Mouse (Mus musculus): ENCODE results near the gene Btn2a2. TPM values are rescaled to one million over a fixed set of nuclear protein-coding genes. Genes with fewer than 3 reads are reported as not detected.

Btn2a2 gene
- polyA plus RNA-seq, 1 experiment from 2014 or later = not detected

- DNase-seq (no peak), ATAC-seq (ENCODE audit: low read depth) (no peak)
- peak overlapping the region; percentile 89 for H3K9ac ChIP-seq
- WGBS (ENCODE audit: insufficient replicate concordance) = 30% methylated on average over 5 of the region's 5 CpGs
- H3K27ac ChIP-seq = peak overlapping the region; percentile 74
- H3K36me3 ChIP-seq = no peaks in the 10 kb centered on the region
- H3K4me3 ChIP-seq (replicated peaks) = peak overlapping the region; percentile 78
- H3K4me2 ChIP-seq = peak overlapping the region; percentile 90
- H3K9me3 ChIP-seq (replicated peaks) = no peaks in the 10 kb centered on the region
- H3K27me3 ChIP-seq = no peaks in the 10 kb centered on the region
- H3K4me1 ChIP-seq (replicated peaks) = peaks cover 40% of the 10 kb centered on the region
Measured at GRCm38 (mm10) chr13:23444451-23444850, 44.2 kb downstream of the Btn2a2 start.

- Histone ChIP-seq H3K4me1 (replicated peaks) (peaks cover 30% of the 10 kb centered on the region), H3K27ac (no peak overlapping the region), H3K9me3 (replicated peaks) (no peaks in the 10 kb centered on the region), H3K4me3 (replicated peaks) (no peak overlapping the region), H3K36me3 (no peaks in the 10 kb centered on the region), H3K4me2 (no peak overlapping the region), H3K9ac (no peak overlapping the region), H3K27me3 (no peaks in the 10 kb centered on the region)
- DNase-seq (no peak), ATAC-seq (ENCODE audit: low read depth) (no peak)
- WGBS (ENCODE audit: insufficient replicate concordance) = 73% methylated on average over 10 of the region's 10 CpGs
Measured at GRCm38 (mm10) chr13:23439901-23440300, 48.8 kb downstream of the Btn2a2 start.

GRCm38 (mm10) chr13:23438521-23438920 lies 50.1 kb downstream of the Btn2a2 start:
- Histone ChIP-seq H3K27me3 (no peaks in the 10 kb centered on the region), H3K9me3 (replicated peaks) (no peaks in the 10 kb centered on the region), H3K36me3 (no peaks in the 10 kb centered on the region), H3K27ac (peak overlapping the region; percentile 76), H3K4me3 (replicated peaks) (peak overlapping the region; percentile 69), H3K4me2 (peak overlapping the region; percentile 85), H3K9ac (peak overlapping the region; percentile 70), H3K4me1 (replicated peaks) (peaks cover 29% of the 10 kb centered on the region)
- DNase-seq (no peak), ATAC-seq (ENCODE audit: low read depth) (no peak)
- WGBS (ENCODE audit: insufficient replicate concordance) = under 1% methylated on average over 7 of the region's 7 CpGs

- WGBS (ENCODE audit: insufficient replicate concordance) = under 1% methylated on average over 17 of the region's 17 CpGs
- ATAC-seq (ENCODE audit: low read depth) = peak; percentile 82
Measured at GRCm38 (mm10) chr13:23437908-23438307, 50.7 kb downstream of the Btn2a2 start.

GRCm38 (mm10) chr13:23436861-23437822 lies 51.5 kb downstream of the Btn2a2 start:
- no peaks in the 10 kb centered on the region for H3K27me3 ChIP-seq
- WGBS (ENCODE audit: insufficient replicate concordance) = under 1% methylated on average over 32 of the region's 32 CpGs

More at GRCm38 (mm10) chr13:23437908-23438307, 50.7 kb downstream of the Btn2a2 start:
- peak; percentile 88 for DNase-seq
- H3K27me3 ChIP-seq = no peaks in the 10 kb centered on the region
- peaks cover 31% of the 10 kb centered on the region for H3K4me1 ChIP-seq (replicated peaks)
- H3K9ac ChIP-seq = peak overlapping the region; percentile 79
- peak overlapping the region; percentile 85 for H3K4me2 ChIP-seq
- peak overlapping the region; percentile 69 for H3K4me3 ChIP-seq (replicated peaks)
- peak overlapping the region; percentile 89 for H3K27ac ChIP-seq
- H3K9me3 ChIP-seq (replicated peaks) = no peaks in the 10 kb centered on the region
- H3K36me3 ChIP-seq = no peaks in the 10 kb centered on the region

GRCm38 (mm10) chr13:23436231-23436661 lies 52.4 kb downstream of the Btn2a2 start:
- H3K4me3 ChIP-seq (replicated peaks) = peak overlapping the region; percentile 59
- no peaks in the 10 kb centered on the region for H3K9me3 ChIP-seq (replicated peaks)
- no peak overlapping the region for H3K27ac ChIP-seq
- H3K4me2 ChIP-seq = peak overlapping the region; percentile 76
- peaks cover 35% of the 10 kb centered on the region for H3K4me1 ChIP-seq (replicated peaks)
- H3K27me3 ChIP-seq = no peaks in the 10 kb centered on the region
- no peaks in the 10 kb centered on the region for H3K36me3 ChIP-seq
- no peak for ATAC-seq (ENCODE audit: low read depth)
- WGBS (ENCODE audit: insufficient replicate concordance) = 1% methylated on average over 11 of the region's 11 CpGs
- DNase-seq = no peak
- H3K9ac ChIP-seq = peak overlapping the region; percentile 71; the same call in 1 of the 2 replicates

More at GRCm38 (mm10) chr13:23436861-23437822, 51.5 kb downstream of the Btn2a2 start:
- Histone ChIP-seq H3K9me3 (replicated peaks) (no peaks in the 10 kb centered on the region), H3K4me2 (peak overlapping the region; percentile 85), H3K27ac (peak overlapping the region; percentile 89), H3K9ac (peak overlapping the region; percentile 79), H3K36me3 (no peaks in the 10 kb centered on the region), H3K4me3 (replicated peaks) (peak overlapping the region; percentile 69), H3K4me1 (replicated peaks) (peaks cover 31% of the 10 kb centered on the region)
- no peak for DNase-seq
- peak; percentile 30 for ATAC-seq (ENCODE audit: low read depth)

- peak overlapping the region; percentile 76 for H3K4me2 ChIP-seq
- H3K27me3 ChIP-seq = no peaks in the 10 kb centered on the region
- peak overlapping the region; percentile 71 for H3K9ac ChIP-seq
- H3K4me3 ChIP-seq (replicated peaks) = peak overlapping the region; percentile 59
- peaks cover 35% of the 10 kb centered on the region for H3K4me1 ChIP-seq (replicated peaks)
- H3K36me3 ChIP-seq = no peaks in the 10 kb centered on the region
- H3K9me3 ChIP-seq (replicated peaks) = no peaks in the 10 kb centered on the region
- peak overlapping the region; percentile 70 for H3K27ac ChIP-seq
- DNase-seq = no peak
- ATAC-seq (ENCODE audit: low read depth) = no peak
- WGBS (ENCODE audit: insufficient replicate concordance) = 0% methylated on average over 12 of the region's 12 CpGs
Measured at GRCm38 (mm10) chr13:23435676-23436075, 53.0 kb downstream of the Btn2a2 start.

- Histone ChIP-seq H3K4me1 (replicated peaks) (peaks cover 36% of the 10 kb centered on the region), H3K4me2 (peak overlapping the region; percentile 76), H3K9ac (peak overlapping the region; percentile 71), H3K27ac (peak overlapping the region; percentile 70), H3K4me3 (replicated peaks) (peak overlapping the region; percentile 59), H3K27me3 (no peaks in the 10 kb centered on the region), H3K9me3 (replicated peaks) (no peaks in the 10 kb centered on the region), H3K36me3 (no peaks in the 10 kb centered on the region)
- WGBS (ENCODE audit: insufficient replicate concordance) = 9% methylated on average over 4 of the region's 4 CpGs
- ATAC-seq (ENCODE audit: low read depth) = no peak
- DNase-seq = no peak
Measured at GRCm38 (mm10) chr13:23435241-23435640, 53.4 kb downstream of the Btn2a2 start.

GRCm38 (mm10) chr13:23434426-23434825 lies 54.2 kb downstream of the Btn2a2 start:
- peak overlapping the region; percentile 54 for H3K27ac ChIP-seq
- H3K36me3 ChIP-seq = no peaks in the 10 kb centered on the region
- DNase-seq = no peak
- H3K4me3 ChIP-seq (replicated peaks) = peak overlapping the region; percentile 59
- H3K27me3 ChIP-seq = no peaks in the 10 kb centered on the region
- no peak for ATAC-seq (ENCODE audit: low read depth)
- no peaks in the 10 kb centered on the region for H3K9me3 ChIP-seq (replicated peaks)
- peaks cover 44% of the 10 kb centered on the region for H3K4me1 ChIP-seq (replicated peaks)
- peak overlapping the region; percentile 76 for H3K4me2 ChIP-seq
- peak overlapping the region; percentile 40 for H3K9ac ChIP-seq
- 18% methylated on average over 7 of the region's 7 CpGs for WGBS (ENCODE audit: insufficient replicate concordance)

- Histone ChIP-seq H3K9me3 (replicated peaks) (no peaks in the 10 kb centered on the region), H3K36me3 (no peaks in the 10 kb centered on the region), H3K27me3 (no peaks in the 10 kb centered on the region), H3K9ac (peak overlapping the region; percentile 26; the same call in 1 of the 2 replicates), H3K4me1 (replicated peaks) (peaks cover 46% of the 10 kb centered on the region), H3K27ac (no peak overlapping the region), H3K4me3 (replicated peaks) (peak overlapping the region; percentile 33; the same call in 1 of the 2 replicates), H3K4me2 (peak overlapping the region; percentile 73)
- whole genome bisulfite sequencing (ENCODE audit: insufficient replicate concordance) = 60% methylated on average over 5 of the region's 5 CpGs
- no peak for ATAC-seq (ENCODE audit: low read depth)
- no peak for DNase-seq
Measured at GRCm38 (mm10) chr13:23433801-23434200, 54.9 kb downstream of the Btn2a2 start.

GRCm38 (mm10) chr13:23433206-23433605 lies 55.5 kb downstream of the Btn2a2 start:
- Histone ChIP-seq H3K27me3 (no peaks in the 10 kb centered on the region), H3K27ac (peak overlapping the region; percentile 60), H3K4me1 (replicated peaks) (peaks cover 44% of the 10 kb centered on the region), H3K9ac (peak overlapping the region; percentile 62), H3K4me3 (replicated peaks) (peak overlapping the region; percentile 68), H3K9me3 (replicated peaks) (no peaks in the 10 kb centered on the region), H3K36me3 (no peaks in the 10 kb centered on the region), H3K4me2 (peak overlapping the region; percentile 73)
- ATAC-seq (ENCODE audit: low read depth) (no peak), DNase-seq (no peak)
- WGBS (ENCODE audit: insufficient replicate concordance) = 8% methylated on average over 5 of the region's 5 CpGs

Data from liver, embryonic 13.5 days (tissue).